Mouse (Mus musculus) liver, postnatal 0 days (tissue): ENCODE data around the gene Msi1.

ENCODE experiments used
- CTCF ChIP-seq: sonication (generic); IDR thresholded peaks from 2 replicates; pipeline ENCODE4 v1.5.1; 2016; ENCODE audit warnings: antibody characterized with exemption, low read depth
- EP300 ChIP-seq: IDR thresholded peaks from 2 replicates; pipeline ENCODE4 v1.6.1; 2016; ENCODE audit warnings: antibody characterized with exemption, low read depth, mild to moderate bottlenecking

GRCm38 (mm10) chr5:115438667-115439066 is 9.3 kb downstream of the Msi1 start:
- no peak for TF ChIP-seq EP300
- no peak for TF ChIP-seq CTCF
